Mouse (Mus musculus): ENCODE data around the gene Lsg1. TPM values are rescaled to one million over a fixed set of nuclear protein-coding genes. Genes with fewer than 3 reads are reported as not detected.

The Lsg1 gene
- polyA plus RNA-seq, 1 experiment from 2014 or later, result 23.1 TPM

- 0 out of 2 replicates have a peak, but pooled peaks cover 3% of the 10 kb centered on the region for H3K4me1 ChIP-seq (replicated peaks; ENCODE audit: control insufficient read depth, insufficient read depth, low read length)
- H3K27ac ChIP-seq (ENCODE audit: low read depth, low read length), result no peak overlapping the region
- WGBS, result 81% methylated on average over 7 of the region's 7 CpGs
- no peak overlapping the region for H3K9ac ChIP-seq (ENCODE audit: low read depth, low read length)
- H3K27me3 ChIP-seq (replicated peaks; ENCODE audit: control insufficient read depth, insufficient read depth, low read length), result no peaks in the 10 kb centered on the region
- peak overlapping the region; percentile 65; the same call in 1 of the 2 replicates for H3K4me3 ChIP-seq (ENCODE audit: low read depth, low read length)
- peak overlapping the region; percentile 99 for H3K4me2 ChIP-seq (replicated peaks; ENCODE audit: low read depth)
- ATAC-seq, result no peak
- H3K36me3 ChIP-seq (ENCODE audit: control insufficient read depth, insufficient read depth), result no peaks in the 10 kb centered on the region
- no peak for TF ChIP-seq CTCF (IDR thresholded peaks at IDR 0.05; ENCODE audit: low read depth)
- no peaks in the 10 kb centered on the region for H3K9me3 ChIP-seq (ENCODE audit: control insufficient read depth)
Measured at GRCm38 (mm10) chr16:30549516-30549915, 37.9 kb downstream of the Lsg1 start.

GRCm38 (mm10) chr16:30548291-30548690 lies 39.1 kb downstream of the Lsg1 start:
- no peaks in the 10 kb centered on the region for H3K27me3 ChIP-seq (replicated peaks; ENCODE audit: control insufficient read depth, insufficient read depth, low read length)
- H3K9ac ChIP-seq (ENCODE audit: low read depth, low read length), result no peak overlapping the region
- H3K4me2 ChIP-seq (replicated peaks; ENCODE audit: low read depth), result no peak overlapping the region
- no peaks in the 10 kb centered on the region for H3K9me3 ChIP-seq (ENCODE audit: control insufficient read depth)
- 0 out of 2 replicates have a peak, but pooled peaks cover 3% of the 10 kb centered on the region for H3K4me1 ChIP-seq (replicated peaks; ENCODE audit: control insufficient read depth, insufficient read depth, low read length)
- H3K4me3 ChIP-seq (ENCODE audit: low read depth, low read length), result no peak overlapping the region
- TF ChIP-seq CTCF (IDR thresholded peaks at IDR 0.05; ENCODE audit: low read depth), result no peak
- no peaks in the 10 kb centered on the region for H3K36me3 ChIP-seq (ENCODE audit: control insufficient read depth, insufficient read depth)
- WGBS, result 95% methylated on average over 5 of the region's 5 CpGs
- no peak overlapping the region for H3K27ac ChIP-seq (ENCODE audit: low read depth, low read length)
- ATAC-seq, result no peak

GRCm38 (mm10) chr16:30544693-30545092 lies 42.7 kb downstream of the Lsg1 start:
- ATAC-seq, result no peak
- Histone ChIP-seq H3K4me1 (replicated peaks; ENCODE audit: control insufficient read depth, insufficient read depth, low read length) (0 out of 2 replicates have a peak, but pooled peaks cover under 1% of the 10 kb centered on the region), H3K4me2 (replicated peaks; ENCODE audit: low read depth) (no peak overlapping the region), H3K4me3 (ENCODE audit: low read depth, low read length) (no peak overlapping the region), H3K27ac (ENCODE audit: low read depth, low read length) (no peak overlapping the region), H3K27me3 (replicated peaks; ENCODE audit: control insufficient read depth, insufficient read depth, low read length) (no peaks in the 10 kb centered on the region), H3K9ac (ENCODE audit: low read depth, low read length) (no peak overlapping the region), H3K36me3 (ENCODE audit: control insufficient read depth, insufficient read depth) (no peaks in the 10 kb centered on the region), H3K9me3 (ENCODE audit: control insufficient read depth) (no peaks in the 10 kb centered on the region)
- TF ChIP-seq CTCF (IDR thresholded peaks at IDR 0.05; ENCODE audit: low read depth), result no peak
- WGBS, result 76% methylated on average over 4 of the region's 4 CpGs

- H3K4me1 ChIP-seq (replicated peaks; ENCODE audit: control insufficient read depth, insufficient read depth, low read length), result no peaks in the 10 kb centered on the region
- H3K27ac ChIP-seq (ENCODE audit: low read depth, low read length), result no peak overlapping the region
- H3K9me3 ChIP-seq (ENCODE audit: control insufficient read depth), result no peaks in the 10 kb centered on the region
- H3K27me3 ChIP-seq (replicated peaks; ENCODE audit: control insufficient read depth, insufficient read depth, low read length), result no peaks in the 10 kb centered on the region
- no peaks in the 10 kb centered on the region for H3K36me3 ChIP-seq (ENCODE audit: control insufficient read depth, insufficient read depth)
- no peak for ATAC-seq
- H3K4me2 ChIP-seq (replicated peaks; ENCODE audit: low read depth), result no peak overlapping the region
- no peak overlapping the region for H3K9ac ChIP-seq (ENCODE audit: low read depth, low read length)
- 90% methylated on average over 9 of the region's 9 CpGs for WGBS
- H3K4me3 ChIP-seq (ENCODE audit: low read depth, low read length), result no peak overlapping the region
- TF ChIP-seq CTCF (IDR thresholded peaks at IDR 0.05; ENCODE audit: low read depth), result no peak
Measured at GRCm38 (mm10) chr16:30543386-30543785, 44.0 kb downstream of the Lsg1 start.

GRCm38 (mm10) chr16:30542826-30543225 lies 44.6 kb downstream of the Lsg1 start:
- no peak overlapping the region for H3K9ac ChIP-seq (ENCODE audit: low read depth, low read length)
- TF ChIP-seq CTCF (IDR thresholded peaks at IDR 0.05; ENCODE audit: low read depth), result no peak
- no peaks in the 10 kb centered on the region for H3K27me3 ChIP-seq (replicated peaks; ENCODE audit: control insufficient read depth, insufficient read depth, low read length)
- no peaks in the 10 kb centered on the region for H3K4me1 ChIP-seq (replicated peaks; ENCODE audit: control insufficient read depth, insufficient read depth, low read length)
- no peaks in the 10 kb centered on the region for H3K36me3 ChIP-seq (ENCODE audit: control insufficient read depth, insufficient read depth)
- H3K9me3 ChIP-seq (ENCODE audit: control insufficient read depth), result no peaks in the 10 kb centered on the region
- no peak overlapping the region for H3K4me2 ChIP-seq (replicated peaks; ENCODE audit: low read depth)
- WGBS, result 75% methylated on average over 6 of the region's 6 CpGs
- no peak overlapping the region for H3K4me3 ChIP-seq (ENCODE audit: low read depth, low read length)
- no peak for ATAC-seq
- H3K27ac ChIP-seq (ENCODE audit: low read depth, low read length), result no peak overlapping the region

GRCm38 (mm10) chr16:30540107-30541001 lies 47.0 kb downstream of the Lsg1 start:
- H3K4me3 ChIP-seq (ENCODE audit: low read depth, low read length), result no peak overlapping the region
- H3K27ac ChIP-seq (ENCODE audit: low read depth, low read length), result no peak overlapping the region
- no peaks in the 10 kb centered on the region for H3K36me3 ChIP-seq (ENCODE audit: control insufficient read depth, insufficient read depth)
- ATAC-seq, result no peak; the same call in 1 of the 2 replicates
- peak overlapping the region; percentile 27 for H3K4me2 ChIP-seq (replicated peaks; ENCODE audit: low read depth)
- H3K27me3 ChIP-seq (replicated peaks; ENCODE audit: control insufficient read depth, insufficient read depth, low read length), result no peaks in the 10 kb centered on the region
- H3K9ac ChIP-seq (ENCODE audit: low read depth, low read length), result no peak overlapping the region
- no peak for TF ChIP-seq CTCF (IDR thresholded peaks at IDR 0.05; ENCODE audit: low read depth)
- 66% methylated on average over 20 of the region's 20 CpGs for WGBS
- H3K4me1 ChIP-seq (replicated peaks; ENCODE audit: control insufficient read depth, insufficient read depth, low read length), result no peaks in the 10 kb centered on the region
- no peaks in the 10 kb centered on the region for H3K9me3 ChIP-seq (ENCODE audit: control insufficient read depth)

Data from intestine, postnatal 0 days (tissue).